Mouse (Mus musculus) kidney, postnatal 36 days (tissue): ENCODE data around the gene Ptprs.

Source experiments
- DNase-seq, 2 experiments: peaks; one replicate each; pipeline ENCODE4 v3.0.0; 2021 to 2022; ENCODE audit warnings: mixed read lengths in 2 of 2

The Ptprs gene

DNA sequence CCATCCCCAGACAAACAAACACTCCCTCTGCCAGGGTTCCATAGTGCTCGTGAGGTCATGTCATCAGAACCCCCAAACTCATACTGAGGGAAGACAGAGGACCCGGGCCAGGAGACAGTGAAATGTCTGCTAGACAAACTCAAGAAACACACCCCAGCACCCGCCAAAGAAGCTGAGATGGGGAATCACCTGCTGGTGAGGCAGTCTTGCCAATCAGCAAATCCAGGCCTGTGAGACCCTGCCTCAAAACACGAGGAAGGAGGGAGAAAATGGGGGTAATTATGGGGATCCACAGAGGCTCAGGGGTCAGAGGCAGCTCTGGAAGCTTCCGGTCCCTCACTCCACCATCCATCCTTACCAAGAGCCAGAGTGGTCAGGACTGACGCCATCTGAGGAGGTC is 9.5 kb downstream of the Ptprs start:
- DNase-seq = no peak

DNA sequence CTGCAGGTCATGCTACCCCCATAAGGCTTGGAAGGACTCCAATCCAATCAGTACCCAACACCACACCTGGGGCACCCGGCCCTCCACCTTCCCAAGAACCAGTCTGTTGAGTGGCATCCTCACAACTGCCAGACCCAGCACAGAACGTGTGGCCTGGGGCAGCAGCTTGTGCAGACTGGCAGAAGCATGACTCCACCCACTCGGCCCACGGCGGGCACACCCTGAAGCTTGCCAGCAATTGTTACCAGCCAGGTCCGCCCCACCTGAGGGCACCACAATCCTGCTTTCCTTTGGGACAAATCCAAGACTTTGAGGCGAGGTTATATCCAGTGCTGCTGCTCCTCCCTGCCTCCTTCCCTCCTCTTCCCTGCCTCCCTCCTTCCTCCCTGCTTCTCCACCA is 11.5 kb downstream of the Ptprs start:
- DNase-seq = peak in 1 of 2 experiments; percentile 17

- DNase-seq = no peak
Measured at GRCm38 (mm10) chr17:56464345-56464744, 11.9 kb downstream of the Ptprs start.

DNA sequence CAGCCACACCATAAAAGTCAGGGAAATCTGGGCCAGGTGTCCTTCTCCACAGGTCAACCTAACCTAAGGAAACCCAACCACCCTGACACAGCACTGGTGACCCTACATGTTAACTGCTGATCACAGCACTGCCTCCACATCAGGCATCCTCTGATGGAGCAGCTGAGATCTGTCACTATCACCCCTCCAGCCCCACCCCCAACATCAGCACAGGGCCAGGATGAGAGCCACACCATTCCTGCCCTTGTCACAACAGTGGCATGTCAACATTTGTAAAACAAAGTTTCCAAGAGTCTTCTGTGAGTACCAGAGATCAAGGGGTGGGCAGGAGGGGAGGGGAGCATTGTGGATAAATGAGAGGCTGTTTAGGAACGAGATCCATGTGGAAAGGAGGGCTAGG is 12.8 kb downstream of the Ptprs start:
- no peak for DNase-seq

DNA sequence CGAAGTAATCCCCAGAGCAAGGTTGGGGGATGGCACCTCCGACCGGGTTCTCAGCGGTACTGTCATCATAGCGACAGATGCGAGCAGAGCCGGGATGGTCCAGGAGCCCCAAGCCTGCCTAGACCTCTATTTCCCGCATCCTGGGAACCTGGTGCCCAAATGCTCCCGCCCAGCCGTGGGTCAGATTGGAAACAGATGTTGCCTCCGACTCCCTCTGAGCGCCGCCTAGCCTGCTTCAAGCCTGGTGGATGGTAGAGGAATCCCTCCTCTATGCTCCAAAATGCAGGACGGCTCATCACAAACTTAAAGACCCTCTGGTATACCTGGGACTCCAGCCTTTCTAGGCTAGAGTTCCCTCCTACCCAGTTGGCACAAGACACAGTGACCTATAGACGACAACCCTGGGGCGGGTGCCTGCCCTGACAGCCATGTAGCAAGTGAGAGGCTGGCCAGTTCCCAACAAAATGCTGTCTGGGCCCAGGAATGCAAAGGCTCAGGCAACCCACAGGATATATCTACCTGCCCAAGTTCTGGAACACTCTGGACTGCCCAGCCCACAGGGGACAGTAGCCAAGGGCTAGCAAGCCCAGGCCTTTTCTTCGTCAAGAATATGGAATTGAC is 13.3 kb downstream of the Ptprs start:
- DNase-seq = no peak

- peak; percentile 99 for DNase-seq
Measured at GRCm38 (mm10) chr17:56461771-56462743, 14.2 kb downstream of the Ptprs start.

DNA sequence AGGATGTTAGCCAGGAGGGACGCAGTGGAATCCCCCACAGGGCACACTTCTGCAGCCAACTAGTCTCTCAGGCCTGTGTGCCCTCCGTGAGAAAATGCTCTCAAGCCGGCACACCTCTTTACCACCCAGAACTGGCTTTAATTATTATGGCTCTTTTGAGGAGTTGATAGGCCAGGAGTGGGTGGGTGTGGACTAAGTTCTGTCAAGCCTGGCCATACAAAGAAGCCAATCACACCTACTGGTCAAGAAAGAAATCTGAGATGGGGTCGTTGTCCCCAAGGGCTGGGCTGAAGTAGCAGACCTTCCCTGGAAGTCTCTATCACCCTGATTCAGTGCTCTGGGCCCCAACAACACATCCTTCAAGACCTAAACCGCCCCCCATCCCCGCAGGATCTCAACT is 15.4 kb downstream of the Ptprs start:
- DNase-seq = no peak

DNA sequence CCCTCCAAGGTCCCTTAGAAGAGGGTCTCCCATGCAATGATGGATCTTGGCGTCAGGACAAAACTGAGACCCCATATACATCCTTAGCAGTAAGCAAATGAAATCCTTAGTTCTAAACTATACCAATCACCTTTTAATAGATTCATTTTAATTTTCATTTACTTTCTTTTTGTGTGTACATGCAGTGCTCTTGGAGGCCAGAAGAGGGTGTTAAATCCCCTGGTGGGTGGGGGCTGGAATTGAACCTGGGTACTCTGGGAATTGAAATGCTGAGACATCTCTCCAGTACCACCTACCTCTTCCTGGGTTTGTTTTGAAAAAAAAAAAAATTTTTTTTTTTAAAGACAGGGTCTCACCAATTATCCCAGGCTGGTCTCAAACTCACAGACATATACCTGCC is 18.8 kb downstream of the Ptprs start:
- no peak for DNase-seq

GRCm38 (mm10) chr17:56456353-56456752 is 19.9 kb downstream of the Ptprs start:
- no peak for DNase-seq

DNA sequence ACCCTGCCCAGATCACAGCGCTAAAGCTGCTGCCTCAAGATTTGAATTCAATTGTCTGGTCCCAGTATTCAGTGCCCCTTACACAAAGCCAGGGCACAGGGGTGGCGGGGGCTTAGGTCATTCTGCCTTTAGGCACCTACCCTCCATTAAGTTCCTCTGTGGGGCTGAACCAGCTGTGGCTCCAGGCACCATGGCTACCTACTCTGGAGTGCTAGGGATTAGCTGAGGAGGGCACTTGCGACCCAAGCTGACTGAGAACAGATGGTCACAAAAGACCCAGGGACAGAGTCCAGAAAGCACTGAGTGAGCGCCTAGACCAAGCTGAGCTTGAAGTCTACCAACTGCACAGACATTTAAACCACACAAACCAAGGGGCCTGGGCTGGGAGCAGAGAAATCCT is 22.6 kb downstream of the Ptprs start:
- DNase-seq = no peak

DNA sequence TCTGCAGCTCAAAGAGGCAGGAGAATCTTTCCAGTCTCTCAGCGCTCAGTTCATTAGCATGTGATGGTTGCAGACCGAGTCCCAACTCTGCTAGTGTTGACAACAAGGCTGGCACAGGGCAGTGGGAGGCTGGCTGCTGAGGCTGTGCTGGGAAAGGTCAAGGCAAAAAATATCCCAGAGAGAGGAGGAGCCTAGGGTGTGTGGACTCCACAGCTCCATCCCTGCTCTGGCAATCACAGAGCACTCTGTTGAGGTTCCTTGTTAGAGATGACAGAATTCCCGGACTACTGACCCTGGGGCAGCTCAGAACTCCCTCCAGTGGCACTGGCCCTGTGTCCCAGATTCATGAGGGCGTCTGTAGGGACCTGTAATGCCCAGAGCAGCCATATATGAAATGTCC is 23.0 kb downstream of the Ptprs start:
- DNase-seq = no peak

- DNase-seq = no peak
Measured at GRCm38 (mm10) chr17:56447716-56448115, 28.6 kb downstream of the Ptprs start.

GRCm38 (mm10) chr17:56445397-56445796 is 30.9 kb downstream of the Ptprs start:
- DNase-seq = no peak

DNA sequence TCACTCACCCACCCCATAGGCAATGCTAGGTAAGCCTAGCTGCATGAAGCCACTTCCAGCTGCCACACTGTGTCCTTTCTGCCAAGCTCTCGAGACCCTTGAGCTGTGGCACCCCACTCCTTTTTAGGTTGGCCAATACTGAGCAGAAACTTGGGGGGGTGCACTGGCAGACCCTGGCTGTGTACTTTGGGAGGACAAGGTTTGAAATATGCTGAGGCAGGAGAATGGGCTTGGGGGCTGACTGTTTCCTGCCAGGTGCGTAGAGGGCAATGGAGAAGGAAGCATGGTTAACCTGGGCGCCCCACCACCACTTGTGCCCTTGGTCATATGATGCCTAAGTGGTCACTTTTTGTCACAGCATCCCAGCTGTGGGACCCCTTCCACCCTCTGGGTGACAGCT is 31.5 kb downstream of the Ptprs start:
- DNase-seq = no peak

DNA sequence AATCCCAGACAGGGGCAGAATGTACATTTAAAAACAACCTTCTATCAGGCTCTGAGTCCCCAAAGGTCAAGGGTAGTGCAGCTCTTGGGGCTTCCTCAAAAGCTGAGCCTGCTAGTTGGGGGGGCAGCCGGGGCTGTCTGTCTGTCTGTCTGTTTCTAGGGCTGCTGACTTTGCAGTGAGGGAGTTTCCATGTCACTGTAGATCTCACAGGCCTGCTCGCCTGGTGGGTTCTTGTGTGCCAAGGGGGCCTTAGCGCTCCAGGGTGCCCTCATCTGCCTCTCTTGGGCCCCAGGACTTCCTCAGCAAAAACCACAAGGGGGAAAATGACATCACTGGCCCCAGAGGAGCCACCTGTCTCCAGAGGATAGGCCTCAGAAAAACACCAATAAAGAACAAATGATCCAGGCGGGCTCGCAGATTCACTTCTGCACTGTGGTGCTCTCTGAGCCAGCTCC is 32.9 kb downstream of the Ptprs start:
- no peak for DNase-seq

DNA sequence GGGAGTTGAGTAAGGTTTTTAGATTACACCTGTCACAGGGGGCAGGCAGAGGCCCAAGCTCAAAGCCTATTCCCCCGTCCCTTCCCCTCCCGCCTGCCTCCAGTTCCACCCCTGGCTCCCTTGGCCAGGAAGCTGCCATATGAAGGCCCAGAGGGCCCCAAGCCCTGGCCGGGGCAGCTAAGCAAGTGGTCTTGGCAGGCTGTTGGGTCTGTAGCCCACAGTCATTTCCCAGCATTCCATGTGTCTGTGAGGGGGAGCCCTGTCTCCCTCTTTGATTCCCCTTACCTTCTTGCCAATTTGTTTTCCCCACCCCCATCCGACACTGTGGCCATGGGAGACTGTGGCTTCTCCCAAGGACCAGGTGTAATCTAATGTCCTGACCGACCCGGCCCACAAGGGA is 34.0 kb downstream of the Ptprs start:
- no peak for DNase-seq

DNA sequence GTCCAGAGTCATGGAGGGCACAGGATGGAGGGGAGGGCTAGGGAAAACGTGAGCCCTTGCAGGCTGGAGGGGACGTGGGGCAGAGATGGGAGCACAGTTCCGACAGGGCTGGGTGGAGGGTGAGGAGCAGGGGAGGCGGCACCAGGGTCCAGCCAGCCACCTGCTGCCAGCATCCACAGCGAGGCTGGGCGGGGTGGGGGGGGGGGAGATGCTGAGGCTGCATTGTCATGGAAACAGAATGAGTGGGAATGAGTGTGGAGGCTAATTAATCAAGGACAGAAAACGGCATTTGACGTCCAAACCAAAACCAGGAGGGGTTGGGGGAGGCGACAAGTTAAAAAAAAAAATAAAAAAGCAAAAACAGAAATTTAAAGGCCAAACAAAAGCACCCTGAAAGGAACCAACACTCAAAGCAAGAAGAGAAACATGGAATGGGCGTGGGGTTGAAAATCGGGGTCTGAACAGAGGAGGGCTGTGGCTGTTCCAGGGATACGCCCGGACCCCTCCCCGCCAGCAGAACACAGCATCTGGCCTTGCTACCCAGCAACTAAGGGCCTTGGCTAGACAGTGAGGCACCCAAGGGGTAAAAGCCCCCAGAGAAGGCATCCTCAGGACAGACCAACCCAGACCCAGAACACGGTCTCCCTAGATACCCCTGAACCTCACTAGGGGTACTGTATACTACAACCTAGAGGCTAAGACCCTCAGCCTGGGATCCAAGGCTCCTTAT is 36.4 kb downstream of the Ptprs start:
- no peak for DNase-seq

DNA sequence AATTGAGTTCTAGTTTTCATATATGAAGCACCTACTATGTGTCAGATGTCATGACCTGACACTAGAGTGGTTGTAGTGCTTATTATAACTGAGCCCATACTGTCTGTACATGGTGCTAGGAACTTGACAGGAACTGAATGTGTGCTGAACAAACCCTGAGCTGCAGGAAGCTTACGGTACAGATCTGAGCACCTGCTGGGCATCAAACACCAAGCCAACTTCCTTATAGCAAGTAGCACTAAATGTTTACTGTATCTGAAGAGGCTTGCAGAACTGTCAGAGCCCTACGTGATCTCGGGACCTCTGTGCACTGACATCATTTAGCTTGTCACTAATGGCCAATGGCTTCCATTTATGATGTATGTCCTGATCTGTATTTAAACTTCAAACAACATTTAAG is 44.7 kb downstream of the Ptprs start:
- DNase-seq = no peak

- DNase-seq = no peak
Measured at GRCm38 (mm10) chr17:56427857-56428256, 48.4 kb downstream of the Ptprs start.

- DNase-seq = no peak
Measured at GRCm38 (mm10) chr17:56425941-56426340, 50.3 kb downstream of the Ptprs start.

GRCm38 (mm10) chr17:56425584-56425914 is 50.7 kb downstream of the Ptprs start:
- peak; percentile 59 to 90 for DNase-seq

DNA sequence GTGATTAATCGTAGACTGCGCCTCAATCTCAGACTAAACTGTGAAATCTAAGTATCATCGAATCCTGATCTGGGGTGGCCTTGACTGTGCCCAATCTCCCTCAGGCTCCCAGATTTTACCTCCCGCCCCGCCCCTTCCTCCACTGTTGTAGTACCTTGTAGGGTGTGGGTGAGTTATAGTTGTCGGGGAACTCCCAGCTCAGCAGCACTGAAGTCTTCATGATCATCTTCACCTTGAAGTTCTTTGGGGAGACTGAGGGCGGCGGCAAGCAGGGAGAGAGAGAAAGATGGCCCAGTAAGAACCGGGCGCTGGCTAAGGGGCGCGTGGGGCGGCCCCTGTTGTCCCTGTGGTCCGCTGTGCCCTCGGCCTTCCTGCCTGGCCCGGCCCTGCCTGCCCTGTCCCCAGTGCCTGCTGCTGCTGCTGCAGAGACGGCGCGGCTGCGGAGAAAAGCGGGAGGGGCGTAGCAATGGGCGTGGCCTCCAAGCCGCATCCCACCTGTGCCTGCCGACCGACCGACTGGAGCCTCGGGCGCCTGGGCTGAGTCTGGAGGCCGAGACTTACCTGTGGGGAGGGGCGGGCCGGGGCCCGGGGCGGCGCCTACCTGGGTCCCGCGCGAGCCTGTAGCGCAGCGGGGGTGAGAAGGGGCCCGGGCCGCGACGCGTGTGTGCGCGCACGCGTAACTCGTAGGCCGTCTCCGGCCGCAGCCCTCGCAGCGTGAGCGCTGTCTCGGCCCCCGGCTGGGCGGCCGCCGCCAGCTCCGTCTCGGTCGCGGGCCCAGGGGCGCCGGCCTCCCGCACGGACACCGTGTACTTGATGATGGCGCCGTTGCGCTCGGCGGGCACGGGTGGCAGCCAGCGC is 51.3 kb downstream of the Ptprs start:
- peak; percentile 66 to 74 for DNase-seq

DNA sequence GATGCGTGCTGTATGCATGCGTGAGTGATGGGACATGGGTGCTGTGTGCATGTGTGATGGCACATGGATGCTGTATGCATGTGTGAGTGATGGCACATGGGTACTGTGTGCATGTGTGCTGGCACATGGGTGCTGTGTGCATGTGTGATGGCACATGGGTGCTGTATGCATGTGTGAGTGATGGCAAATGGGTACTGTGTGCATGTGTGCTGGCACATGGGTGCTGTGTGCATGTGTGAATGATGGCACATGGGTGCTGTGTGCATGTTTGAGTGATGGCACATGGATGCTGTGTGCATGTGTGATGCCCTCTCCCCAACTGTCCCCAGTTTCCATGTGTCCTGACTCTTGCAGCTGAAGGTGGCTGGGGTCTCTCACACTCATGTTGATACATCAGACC is 56.3 kb downstream of the Ptprs start:
- no peak for DNase-seq
